Mouse (Mus musculus) heart, postnatal 0 days (tissue): ENCODE measurements around the gene Phc3. TPM values are rescaled to one million over a fixed set of nuclear protein-coding genes. Genes with fewer than 3 reads are reported as not detected.

Experiments used
- ATAC-seq: fragments of 200-750 bp; cut with Nextera tagmentation; 2 replicates; pipeline ENCODE4 v1.8.0; 2017; ENCODE audit warnings: low read depth, moderate number of reproducible peaks, moderate library complexity; ENCODE audit not compliant: insufficient read depth
- DNase-seq: peaks from one replicate; pipeline ENCODE4 v3.0.0-alpha.2; 2016; ENCODE audit warnings: low spot score
- H3K27ac ChIP-seq: fragments of 300-500 bp; sonication (generic); 2 replicates; pipeline ENCODE4 v1.5.1; 2014; ENCODE audit warnings: low read depth, mild to moderate bottlenecking
- H3K27me3 ChIP-seq: fragments of 300-500 bp; sonication (generic); 2 replicates; pipeline ENCODE4 v1.6.1; 2014; ENCODE audit warnings: low read length, mixed read lengths; ENCODE audit not compliant: control insufficient read depth, insufficient read depth
- H3K36me3 ChIP-seq: fragments of 300-500 bp; sonication (generic); replicated peaks from 2 replicates; pipeline ENCODE4 v1.6.1; 2014; ENCODE audit warnings: low read length, mixed read lengths; ENCODE audit not compliant: control insufficient read depth, insufficient read depth
- H3K4me1 ChIP-seq: fragments of 300-500 bp; sonication (generic); 2 replicates; pipeline ENCODE4 v1.6.1; 2014; ENCODE audit warnings: antibody characterized with exemption; ENCODE audit not compliant: control insufficient read depth, insufficient read depth
- H3K4me2 ChIP-seq: fragments of 300-500 bp; sonication (generic); 2 replicates; pipeline ENCODE4 v1.6.1; 2014; ENCODE audit warnings: low read depth, mild to moderate bottlenecking, low read length, moderate library complexity
- H3K4me3 ChIP-seq: fragments of 300-500 bp; sonication (generic); 2 replicates; pipeline ENCODE4 v1.5.1; 2014; ENCODE audit warnings: low read depth, low read length
- H3K9ac ChIP-seq: fragments of 300-500 bp; sonication (generic); replicated peaks from 2 replicates; pipeline ENCODE4 v1.6.1; 2014; ENCODE audit warnings: low read depth, low read length, mixed read lengths
- H3K9me3 ChIP-seq: fragments of 300-500 bp; sonication (generic); replicated peaks from 2 replicates; pipeline ENCODE4 v1.6.1; 2016; ENCODE audit warnings: low read length; ENCODE audit not compliant: control insufficient read depth
- CTCF ChIP-seq: IDR thresholded peaks from 2 replicates; pipeline ENCODE4 v1.5.1; 2016; ENCODE audit warnings: antibody characterized with exemption, control low read depth, low read depth
- EP300 ChIP-seq: IDR thresholded peaks from 2 replicates; pipeline ENCODE4 v1.6.1; 2016; ENCODE audit warnings: antibody characterized with exemption, low read depth
- WGBS: fragments of 180-500 bp; shearing (Covaris S2); extraction: QIAGEN DNeasy Blood & Tissue Kit; methylation state at CpG from one replicate; pipeline ENCODE4 v1.1.7; 2014; 5-methylcytosine and 5-hydroxymethylcytosine counted together
- polyA plus RNA-seq: library from polyadenylated mRNA; unstranded; fragments of >200 nt; fragmentation: Nextera tagmentation; extraction: Ambion mirVana; gene quantifications from 2 replicates; pipeline ENCODE4 v1.2.1, GENCODE M21; 2015
- total RNA-seq: library from RNA; depleted of rRNA; stranded (reverse); fragments of >200 nt; gene quantifications from 2 replicates; pipeline ENCODE4 v1.2.3, GENCODE M21; 2014; ENCODE audit warnings: low replicate concordance; rRNA removed

Gene Phc3
- total RNA-seq (10.3 and 14.5 TPM in 2 replicates), polyA plus RNA-seq (3.3 and 3.6 TPM in 2 replicates)

GRCm38 (mm10) chr3:30969104-30969581, at the start of gene Phc3:
TSS of gene Phc3 (minus strand) at chr3:30969415.
- Histone ChIP-seq H3K9ac (peak within 1 kb of the TSS; percentile 97), H3K4me1 (peaks cover 15% of the 10 kb centered on the region), H3K9me3 (no peaks in the 10 kb centered on the region), H3K4me3 (peak within 1 kb of the TSS; percentile 99), H3K36me3 (peaks cover 20% of the 10 kb centered on the region), H3K27ac (peak within 1 kb of the TSS; percentile 95), H3K27me3 (no peaks in the 10 kb centered on the region), H3K4me2 (peak within 1 kb of the TSS; percentile 73)
- ATAC-seq (peak; percentile 88), DNase-seq (peak; percentile 92)
- under 1% methylated on average over 18 of the region's 34 CpGs for WGBS
- TF ChIP-seq CTCF (no peak), EP300 (no peak)

- no peaks in the 10 kb centered on the region for H3K27me3 ChIP-seq
- WGBS = 72% methylated on average over 4 of the region's 4 CpGs
- ATAC-seq = no peak
- H3K4me3 ChIP-seq = no peak overlapping the region
- H3K9ac ChIP-seq = no peak overlapping the region
- peaks cover 6% of the 10 kb centered on the region; the same call in 1 of the 2 replicates for H3K4me1 ChIP-seq
- no peak overlapping the region for H3K27ac ChIP-seq
- no peak overlapping the region for H3K4me2 ChIP-seq
- TF ChIP-seq CTCF = no peak
- no peak for TF ChIP-seq EP300
- no peaks in the 10 kb centered on the region; the same call in 1 of the 2 replicates for H3K36me3 ChIP-seq
- no peaks in the 10 kb centered on the region for H3K9me3 ChIP-seq
- DNase-seq = no peak
Measured at GRCm38 (mm10) chr3:31017652-31018051, 48.4 kb upstream of the Phc3 start.

GRCm38 (mm10) chr3:31016594-31017196, 47.5 kb upstream of the Phc3 start:
- Histone ChIP-seq H3K27me3 (no peaks in the 10 kb centered on the region), H3K9me3 (no peaks in the 10 kb centered on the region), H3K36me3 (no peaks in the 10 kb centered on the region; the same call in 1 of the 2 replicates), H3K27ac (no peak overlapping the region), H3K4me3 (no peak overlapping the region), H3K4me1 (peaks cover 6% of the 10 kb centered on the region; the same call in 1 of the 2 replicates), H3K9ac (no peak overlapping the region), H3K4me2 (no peak overlapping the region)
- 52% methylated on average over 9 of the region's 9 CpGs for WGBS
- TF ChIP-seq CTCF (no peak), EP300 (no peak)
- DNase-seq (no peak), ATAC-seq (no peak)

GRCm38 (mm10) chr3:31015682-31016443, 46.6 kb upstream of the Phc3 start:
- no peaks in the 10 kb centered on the region for H3K27me3 ChIP-seq
- no peak for TF ChIP-seq EP300
- TF ChIP-seq CTCF = no peak
- no peaks in the 10 kb centered on the region for H3K9me3 ChIP-seq
- H3K36me3 ChIP-seq = no peaks in the 10 kb centered on the region; the same call in 1 of the 2 replicates
- H3K9ac ChIP-seq = no peak overlapping the region
- ATAC-seq (no peak), DNase-seq (no peak)
- no peak overlapping the region for H3K4me3 ChIP-seq
- H3K27ac ChIP-seq = no peak overlapping the region
- WGBS = 82% methylated on average over 10 of the region's 10 CpGs
- H3K4me1 ChIP-seq = peaks cover 6% of the 10 kb centered on the region; the same call in 1 of the 2 replicates
- no peak overlapping the region for H3K4me2 ChIP-seq

GRCm38 (mm10) chr3:31014374-31014773, 45.2 kb upstream of the Phc3 start:
- H3K27ac ChIP-seq = no peak overlapping the region
- peaks cover 6% of the 10 kb centered on the region; the same call in 1 of the 2 replicates for H3K4me1 ChIP-seq
- H3K9ac ChIP-seq = no peak overlapping the region
- no peak overlapping the region for H3K4me2 ChIP-seq
- TF ChIP-seq CTCF = no peak
- TF ChIP-seq EP300 = no peak
- no peaks in the 10 kb centered on the region for H3K9me3 ChIP-seq
- H3K27me3 ChIP-seq = no peaks in the 10 kb centered on the region
- ATAC-seq (no peak), DNase-seq (no peak)
- H3K4me3 ChIP-seq = no peak overlapping the region
- WGBS = 90% methylated on average over 2 of the region's 2 CpGs
- no peaks in the 10 kb centered on the region for H3K36me3 ChIP-seq
